Mouse (Mus musculus): ENCODE results near the gene Rbbp5. TPM values are rescaled to one million over a fixed set of nuclear protein-coding genes. Genes with fewer than 3 reads are reported as not detected.

Rbbp5 gene
- total and polyA plus RNA-seq, 3 experiments = 33.3 to 43.5 TPM; not detected in 1

DNA sequence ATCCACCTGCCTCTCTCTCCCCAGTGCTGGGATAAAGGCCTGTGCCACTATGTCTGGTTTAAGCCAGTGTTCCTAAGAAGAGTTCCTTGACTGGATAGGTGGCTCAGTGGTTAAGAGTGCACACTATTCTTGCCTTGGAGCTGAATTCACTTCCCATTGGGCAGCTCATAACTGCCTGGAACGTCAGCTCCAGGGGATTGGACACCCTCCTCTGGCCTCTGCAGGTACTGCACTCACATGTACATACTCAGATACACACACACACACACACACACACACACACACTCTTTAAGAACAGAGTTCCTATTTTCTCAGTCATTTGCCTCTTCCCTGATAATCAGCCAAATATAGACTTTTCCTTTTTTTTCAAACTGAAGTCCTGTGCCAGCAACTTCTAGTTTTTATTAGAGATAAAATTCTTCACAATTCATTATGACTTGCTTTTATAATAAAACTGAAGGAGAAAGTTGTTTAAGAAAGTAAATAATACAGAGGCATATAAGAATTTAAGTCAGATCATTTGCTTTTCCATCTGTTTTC is 36.2 kb upstream of the Rbbp5 start:
- H3K9ac ChIP-seq (ENCODE audit: control insufficient read depth, low read depth, low read length, poor library complexity, severe bottlenecking) = no peak overlapping the region
- H3K27me3 ChIP-seq (ENCODE audit: control insufficient read depth in 1 of 2, insufficient read depth in 2 of 2, low read length in 2 of 2) = no peaks in the 10 kb centered on the region
- no peak for TF ChIP-seq BHLHE40 (IDR thresholded peaks at IDR 0.05; ENCODE audit: borderline replicate concordance, low read depth, low read length)
- TF ChIP-seq EP300 (IDR thresholded peaks at IDR 0.05; ENCODE audit: low read depth in 1 of 2, low read length in 2 of 2) = peak; percentile 26 to 48; a peak in 3 of 4 replicates
- peak; percentile 94; the same call in 1 of the 2 replicates for TF ChIP-seq MEF2A (IDR thresholded peaks at IDR 0.05; ENCODE audit: extremely low read depth, insufficient replicate concordance, low read depth, low read length, poor library complexity, severe bottlenecking)
- peak in 2 of 3 experiments; percentile 18 to 36; a peak in 4 of 6 replicates for TF ChIP-seq CTCF (IDR thresholded peaks at IDR 0.05 in 2 of 3, conservative IDR thresholded peaks at IDR 0.05 in 1 of 3; ENCODE audit: control insufficient read depth in 1 of 3, insufficient read depth in 1 of 3, low read depth in 2 of 3, low read length in 3 of 3, poor library complexity in 1 of 3, severe bottlenecking in 1 of 3)
- TF ChIP-seq ETS1 (IDR thresholded peaks at IDR 0.05; ENCODE audit: low read depth, low read length) = peak; percentile 54
- peak; percentile 75 for TF ChIP-seq ZNF384 (IDR thresholded peaks at IDR 0.05; ENCODE audit: low read depth, low read length)
- no peak for TF ChIP-seq CHD1 (IDR thresholded peaks at IDR 0.05; ENCODE audit: low read depth, low read length)
- no peak overlapping the region for H3K27ac ChIP-seq (ENCODE audit: control insufficient read depth, low read depth, low read length)
- DNase-seq (ENCODE audit: low read depth, low spot score) = peak; percentile 45
- no peak overlapping the region for H3K4me3 ChIP-seq (ENCODE audit: control insufficient read depth in 1 of 2, insufficient read depth in 1 of 2, low read depth in 2 of 2, low read length in 2 of 2)
- H3K4me1 ChIP-seq (ENCODE audit: control insufficient read depth in 1 of 2, insufficient read depth in 2 of 2, low read length in 2 of 2) = peaks cover 19 to 30% of the 10 kb centered on the region in 2 experiments
- H3K36me3 ChIP-seq (ENCODE audit: control insufficient read depth in 1 of 2, insufficient read depth in 2 of 2, low read length in 2 of 2) = peaks cover 0 to 27% of the 10 kb centered on the region in 2 experiments; a peak in 2 of 4 replicates
- H3K79me2 ChIP-seq (ENCODE audit: control insufficient read depth, insufficient read depth, low read length, poor library complexity) = no peaks in the 10 kb centered on the region
- H3K9me3 ChIP-seq (replicated peaks; ENCODE audit: insufficient read depth, low read length) = no peaks in the 10 kb centered on the region

DNA sequence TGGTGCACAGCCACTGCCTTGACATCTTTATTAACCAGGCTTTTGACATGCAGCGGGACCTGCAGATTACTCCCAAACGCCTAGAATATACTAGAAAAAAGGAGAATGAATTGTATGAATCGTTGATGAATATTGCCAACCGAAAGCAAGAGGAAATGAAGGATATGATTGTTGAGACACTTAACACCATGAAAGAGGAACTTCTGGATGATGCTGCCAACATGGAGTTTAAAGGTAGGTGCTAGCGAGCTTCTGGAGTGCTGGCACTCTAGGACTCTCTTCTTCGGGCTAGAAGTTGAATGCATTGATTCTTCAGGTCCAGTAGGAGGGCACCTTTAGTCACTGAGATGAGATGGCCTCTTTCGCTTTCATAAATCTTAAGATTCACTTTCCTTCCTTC is 27.4 kb upstream of the Rbbp5 start:
- no peak overlapping the region for H3K27ac ChIP-seq (ENCODE audit: control insufficient read depth, low read depth, low read length)
- H3K79me2 ChIP-seq (ENCODE audit: control insufficient read depth, insufficient read depth, low read length, poor library complexity) = no peaks in the 10 kb centered on the region
- no peak for DNase-seq (ENCODE audit: low read depth, low spot score)
- H3K4me1 ChIP-seq (ENCODE audit: control insufficient read depth in 1 of 2, insufficient read depth in 2 of 2, low read length in 2 of 2) = peaks cover 0 to 5% of the 10 kb centered on the region in 2 experiments; a peak in 1 of 4 replicates
- H3K9me3 ChIP-seq (replicated peaks; ENCODE audit: insufficient read depth, low read length) = no peaks in the 10 kb centered on the region
- H3K9ac ChIP-seq (ENCODE audit: control insufficient read depth, low read depth, low read length, poor library complexity, severe bottlenecking) = no peak overlapping the region
- no peaks in the 10 kb centered on the region for H3K36me3 ChIP-seq (ENCODE audit: control insufficient read depth in 1 of 2, insufficient read depth in 2 of 2, low read length in 2 of 2)
- H3K4me3 ChIP-seq (ENCODE audit: control insufficient read depth in 1 of 2, insufficient read depth in 1 of 2, low read depth in 2 of 2, low read length in 2 of 2) = no peak overlapping the region
- no peaks in the 10 kb centered on the region for H3K27me3 ChIP-seq (ENCODE audit: control insufficient read depth in 1 of 2, insufficient read depth in 2 of 2, low read length in 2 of 2)
- TF ChIP-seq POLR2AphosphoS5 (IDR thresholded peaks at IDR 0.05; ENCODE audit: borderline replicate concordance, low read depth, low read length) (no peak), MAZ (IDR thresholded peaks at IDR 0.05; ENCODE audit: low read depth, low read length) (no peak), CHD1 (IDR thresholded peaks at IDR 0.05; ENCODE audit: low read depth, low read length) (no peak), USF2 (IDR thresholded peaks at IDR 0.05; ENCODE audit: borderline replicate concordance in 1 of 2, insufficient read depth in 1 of 2, low read depth in 1 of 2, low read length in 2 of 2) (no peak), ZMIZ1 (IDR thresholded peaks at IDR 0.05; ENCODE audit: low read depth, low read length) (no peak), POLR2A (IDR thresholded peaks at IDR 0.05; ENCODE audit: control insufficient read depth in 1 of 2, insufficient read depth in 1 of 2, low read depth in 1 of 2, low read length in 2 of 2, poor library complexity in 1 of 2) (no peak), MYB (IDR thresholded peaks at IDR 0.05; ENCODE audit: low read depth, low read length) (no peak), SMC3 (IDR thresholded peaks at IDR 0.05; ENCODE audit: low read depth, low read length) (no peak), ZC3H11A (IDR thresholded peaks at IDR 0.05; ENCODE audit: low read depth, low read length) (no peak), ZKSCAN1 (IDR thresholded peaks at IDR 0.05; ENCODE audit: low read depth, low read length) (no peak), TCF12 (IDR thresholded peaks at IDR 0.05; ENCODE audit: low read depth, low read length) (no peak), NRF1 (IDR thresholded peaks at IDR 0.05; ENCODE audit: insufficient read depth, low read depth, low read length, poor library complexity, severe bottlenecking) (no peak), RAD21 (IDR thresholded peaks at IDR 0.05; ENCODE audit: low read depth, low read length) (no peak)

Measured in MEL (cell line).